Mouse (Mus musculus) myocyte (in vitro differentiated cells): ENCODE measurements around the gene Trim27. TPM values are rescaled to one million over a fixed set of nuclear protein-coding genes. Genes with fewer than 3 reads are reported as not detected.

ENCODE experiments used
- H3K27me3 ChIP-seq: one replicate; pipeline ENCODE4 v1.6.1; 2011; ENCODE audit not compliant: control insufficient read depth, insufficient read depth, insufficient read length
- H3K36me3 ChIP-seq: one replicate; pipeline ENCODE4 v1.6.1; 2011; ENCODE audit not compliant: control insufficient read depth, insufficient read depth
- H3K4me2 ChIP-seq: one replicate; pipeline ENCODE4 v1.6.1; 2011; ENCODE audit warnings: low read depth, control low read depth
- H3K4me3 ChIP-seq: one replicate; pipeline ENCODE4 v1.5.1; 2011; ENCODE audit warnings: mild to moderate bottlenecking, control low read depth, moderate library complexity
- H3K79me2 ChIP-seq: one replicate; pipeline ENCODE4 v1.6.1; 2011; ENCODE audit not compliant: control insufficient read depth, insufficient read depth
- H3ac ChIP-seq: one replicate; pipeline ENCODE4 v1.6.1; 2011; ENCODE audit not compliant: control insufficient read depth, insufficient read length
- CEBPB ChIP-seq: IDR thresholded peaks from 2 replicates; pipeline ENCODE4 v1.6.1; 2011; ENCODE audit warnings: mild to moderate bottlenecking, moderate library complexity; ENCODE audit not compliant: poor library complexity, insufficient read depth, severe bottlenecking
- E2F4 ChIP-seq: IDR thresholded peaks from one replicate; pipeline ENCODE4 v1.6.1; 2011; ENCODE audit warnings: mild to moderate bottlenecking, control low read depth, moderate library complexity; ENCODE audit not compliant: insufficient read depth
- MAX ChIP-seq: IDR thresholded peaks from one replicate; pipeline ENCODE4 v1.6.1; 2011; ENCODE audit warnings: low read depth, mild to moderate bottlenecking, control low read depth
- MYOD1 ChIP-seq, 3 experiments: IDR thresholded peaks; one replicate each; pipeline ENCODE4 v1.6.1; 2011; ENCODE audit warnings: control low read depth in 2 of 3, low read depth in 2 of 3, mild to moderate bottlenecking in 2 of 3, moderate library complexity in 1 of 3; ENCODE audit not compliant: insufficient read length in 2 of 3, control insufficient read depth in 1 of 3
- MYOG ChIP-seq, 3 experiments: IDR thresholded peaks; one replicate each; pipeline ENCODE4 v1.6.1; 2011; ENCODE audit warnings: control low read depth in 2 of 3, low read depth in 2 of 3, mild to moderate bottlenecking in 2 of 3; ENCODE audit not compliant: insufficient read length in 2 of 3, control insufficient read depth in 1 of 3, insufficient read depth in 1 of 3
- POLR2A ChIP-seq: IDR thresholded peaks from one replicate; pipeline ENCODE4 v1.6.1; 2011; ENCODE audit warnings: low read depth, mild to moderate bottlenecking, control low read depth, moderate library complexity; ENCODE audit not compliant: insufficient read length
- POLR2AphosphoS2 ChIP-seq: IDR thresholded peaks from one replicate; pipeline ENCODE4 v1.6.1; 2011; ENCODE audit warnings: low read depth, control low read depth; ENCODE audit not compliant: insufficient read length
- REST ChIP-seq: IDR thresholded peaks from one replicate; pipeline ENCODE4 v1.6.1; 2011; ENCODE audit warnings: mild to moderate bottlenecking, control low read depth, moderate library complexity; ENCODE audit not compliant: insufficient read depth, insufficient read length
- SRF ChIP-seq: IDR thresholded peaks from one replicate; pipeline ENCODE4 v1.6.1; 2011; ENCODE audit warnings: low read depth; ENCODE audit not compliant: control insufficient read depth, insufficient read length
- TCF12 ChIP-seq: IDR thresholded peaks from one replicate; pipeline ENCODE4 v1.6.1; 2011; ENCODE audit warnings: mild to moderate bottlenecking, control low read depth; ENCODE audit not compliant: poor library complexity, insufficient read depth, severe bottlenecking
- TCF3 ChIP-seq: IDR thresholded peaks from one replicate; pipeline ENCODE4 v1.6.1; 2011; ENCODE audit warnings: low read depth, control low read depth; ENCODE audit not compliant: insufficient read length
- USF1 ChIP-seq: IDR thresholded peaks from one replicate; pipeline ENCODE4 v1.6.1; 2011; ENCODE audit warnings: low read depth, mild to moderate bottlenecking, control low read depth, moderate library complexity
- polyA plus RNA-seq: library from polyadenylated mRNA; unstranded; fragments of >200 nt; fragmentation: generic; extraction: Trizol; gene quantifications from one replicate; pipeline ENCODE4 v1.2.1, GENCODE M21; 2012; ENCODE audit warnings: missing spikeins

Gene Trim27
- polyA plus RNA-seq, 1 experiment: 62.4 TPM

DNA sequence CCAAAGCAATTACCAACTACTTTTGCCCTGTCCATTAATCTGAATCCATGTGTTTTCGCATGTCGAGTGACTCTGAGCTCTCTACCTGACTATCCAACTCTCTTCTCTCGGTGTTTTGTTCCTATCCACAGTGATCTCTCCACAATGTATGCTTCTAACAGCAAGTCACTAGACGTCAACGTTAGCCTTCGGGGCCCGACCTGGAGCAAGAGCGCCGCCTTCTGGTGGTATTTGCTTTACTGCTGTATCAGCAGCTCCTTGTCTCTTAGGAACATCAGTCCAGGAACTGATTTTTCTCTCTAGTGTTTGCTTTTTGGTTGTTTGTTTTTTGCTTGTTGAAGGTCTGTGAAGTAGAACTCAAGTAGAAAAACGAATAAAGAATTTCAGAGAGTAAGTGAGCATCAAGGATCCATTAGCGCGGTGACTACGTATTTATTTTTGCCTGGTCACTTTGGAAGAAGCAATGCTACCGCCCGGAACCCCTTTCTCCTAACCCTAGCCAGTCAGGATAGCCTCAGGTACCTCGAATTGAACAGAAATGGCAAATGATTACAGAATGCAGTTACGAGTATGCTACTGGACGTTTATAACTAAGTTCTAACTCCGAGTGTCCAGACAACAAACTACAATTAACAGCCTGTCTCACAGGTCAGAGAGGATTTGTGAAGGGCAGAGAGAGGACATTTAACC lies 20.3 kb upstream of the Trim27 start:
- no peak for TF ChIP-seq POLR2A
- TF ChIP-seq CEBPB: no peak
- no peak for TF ChIP-seq MYOD1 (IDR thresholded peaks at IDR 0.05; ENCODE audit: control insufficient read depth in 1 of 3, insufficient read length in 2 of 3, low read depth in 2 of 3)
- no peak for TF ChIP-seq MYOG (IDR thresholded peaks at IDR 0.05; ENCODE audit: control insufficient read depth in 1 of 3, insufficient read depth in 1 of 3, insufficient read length in 2 of 3, low read depth in 2 of 3)
- no peak for TF ChIP-seq USF1
- no peak for TF ChIP-seq TCF3
- TF ChIP-seq SRF: no peak
- TF ChIP-seq MAX: no peak
- no peak for TF ChIP-seq REST
- TF ChIP-seq TCF12: no peak
- H3K4me2 ChIP-seq: peak overlapping the region; percentile 98
- H3K79me2 ChIP-seq: no peaks in the 10 kb centered on the region
- peak overlapping the region; percentile 40 for H3K4me3 ChIP-seq
- no peaks in the 10 kb centered on the region for H3K36me3 ChIP-seq
- no peak overlapping the region for H3ac ChIP-seq
- peaks cover 5% of the 10 kb centered on the region for H3K27me3 ChIP-seq

DNA sequence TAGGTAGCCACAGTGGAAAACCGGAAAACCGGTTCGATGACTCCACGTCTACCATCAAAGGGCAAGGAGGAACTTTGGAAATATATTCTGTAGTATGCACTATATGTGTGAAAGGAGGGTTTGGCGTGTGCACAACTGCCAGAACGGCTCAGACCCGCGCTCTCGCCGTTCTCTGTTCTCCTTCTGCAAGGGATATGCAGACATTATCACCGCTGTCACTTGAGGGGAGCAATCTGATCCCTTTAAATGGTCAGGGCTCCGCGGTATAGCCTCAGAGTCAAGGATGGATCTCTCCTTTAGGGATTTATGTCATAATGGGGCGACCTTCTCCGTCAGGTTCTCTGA lies 19.8 kb upstream of the Trim27 start:
- TF ChIP-seq CEBPB: no peak
- no peak for TF ChIP-seq POLR2AphosphoS2
- TF ChIP-seq E2F4: no peak
- no peak for TF ChIP-seq USF1
- no peak for TF ChIP-seq SRF
- TF ChIP-seq MAX: no peak
- no peak for TF ChIP-seq TCF12
- TF ChIP-seq POLR2A: no peak
- no peak for TF ChIP-seq MYOD1 (IDR thresholded peaks at IDR 0.05; ENCODE audit: control insufficient read depth in 1 of 3, insufficient read length in 2 of 3, low read depth in 2 of 3)
- TF ChIP-seq TCF3: no peak
- no peak for TF ChIP-seq MYOG (IDR thresholded peaks at IDR 0.05; ENCODE audit: control insufficient read depth in 1 of 3, insufficient read depth in 1 of 3, insufficient read length in 2 of 3, low read depth in 2 of 3)
- TF ChIP-seq REST: no peak
- no peak overlapping the region for H3ac ChIP-seq
- peak overlapping the region; percentile 40 for H3K4me3 ChIP-seq
- peak overlapping the region; percentile 98 for H3K4me2 ChIP-seq
- peaks cover 5% of the 10 kb centered on the region for H3K27me3 ChIP-seq
- no peaks in the 10 kb centered on the region for H3K79me2 ChIP-seq
- H3K36me3 ChIP-seq: no peaks in the 10 kb centered on the region

DNA sequence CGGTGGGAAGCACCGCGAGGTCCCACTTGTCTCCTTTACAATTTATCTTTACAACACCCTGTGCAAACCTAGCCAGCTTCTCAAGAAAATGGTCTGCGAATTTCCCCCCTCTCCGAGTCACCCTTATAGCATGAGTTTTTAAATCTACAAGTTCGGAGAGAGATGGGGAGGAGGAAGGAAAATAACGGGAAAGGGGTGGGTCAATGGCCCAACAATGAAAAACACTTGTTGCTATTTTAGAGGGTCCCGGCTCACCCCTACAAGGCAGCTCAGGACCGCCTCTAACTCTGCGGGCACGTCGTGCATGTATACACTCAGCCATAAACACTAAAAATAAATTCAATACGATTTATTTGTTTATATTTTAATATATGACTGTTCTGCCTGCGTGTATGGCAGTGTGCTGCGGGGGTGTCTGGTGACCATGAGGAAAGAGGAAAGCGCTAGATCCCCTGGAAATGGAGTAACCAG lies 19.2 kb upstream of the Trim27 start:
- Histone ChIP-seq H3K4me3 (peak overlapping the region; percentile 40), H3K36me3 (no peaks in the 10 kb centered on the region), H3ac (no peak overlapping the region), H3K4me2 (peak overlapping the region; percentile 98), H3K79me2 (no peaks in the 10 kb centered on the region), H3K27me3 (peaks cover 5% of the 10 kb centered on the region)
- TF ChIP-seq E2F4 (no peak), MYOD1 (IDR thresholded peaks at IDR 0.05; ENCODE audit: control insufficient read depth in 1 of 3, insufficient read length in 2 of 3, low read depth in 2 of 3) (no peak)

DNA sequence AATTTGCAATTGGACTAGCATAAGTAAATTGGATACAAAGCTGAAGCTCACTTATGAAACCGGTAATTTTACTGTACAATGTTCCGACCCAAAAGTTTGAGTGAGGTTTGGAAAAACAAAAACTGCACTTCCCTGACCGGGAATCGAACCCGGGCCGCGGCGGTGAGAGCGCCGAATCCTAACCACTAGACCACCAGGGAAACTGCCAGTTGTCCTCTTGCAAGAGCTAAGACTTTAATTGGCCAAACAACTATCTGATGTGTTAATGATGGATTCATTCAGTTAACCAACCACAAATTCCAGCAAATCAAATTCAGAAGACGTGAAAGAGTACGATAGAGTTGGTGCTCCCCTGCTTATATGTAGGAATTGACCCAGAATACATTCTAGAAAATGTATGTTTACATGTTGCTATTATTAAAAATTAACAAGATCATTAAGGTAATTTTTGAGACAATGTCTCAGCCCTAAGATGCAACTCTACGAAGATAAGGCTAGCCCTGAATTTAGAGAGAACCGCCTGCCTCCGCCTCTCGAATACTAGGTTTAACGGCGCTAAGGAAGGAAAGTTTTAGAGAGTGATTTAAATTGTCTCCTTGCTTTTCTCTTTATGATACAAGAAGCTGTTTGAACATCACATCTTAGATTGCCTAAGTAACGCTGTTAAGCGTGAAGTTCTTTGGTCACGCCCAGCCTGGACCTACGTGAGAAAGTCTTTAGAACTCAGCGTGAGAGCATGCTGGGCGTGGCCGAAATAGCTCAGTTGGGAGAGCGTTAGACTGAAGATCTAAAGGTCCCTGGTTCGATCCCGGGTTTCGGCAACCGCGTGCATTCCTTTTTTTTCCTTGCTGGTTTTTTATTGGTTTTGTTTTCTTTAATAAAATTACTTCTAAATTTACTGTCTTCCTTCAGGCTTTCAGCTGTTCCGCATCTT lies 18.3 kb upstream of the Trim27 start:
- Histone ChIP-seq H3K27me3 (peaks cover 5% of the 10 kb centered on the region), H3K4me3 (peak overlapping the region; percentile 40), H3K79me2 (no peaks in the 10 kb centered on the region), H3K4me2 (peak overlapping the region; percentile 98), H3ac (no peak overlapping the region), H3K36me3 (no peaks in the 10 kb centered on the region)
- TF ChIP-seq MYOG (IDR thresholded peaks at IDR 0.05; ENCODE audit: control insufficient read depth in 1 of 3, insufficient read depth in 1 of 3, insufficient read length in 2 of 3, low read depth in 2 of 3): no peak
- no peak for TF ChIP-seq TCF3
- no peak for TF ChIP-seq MYOD1 (IDR thresholded peaks at IDR 0.05; ENCODE audit: control insufficient read depth in 1 of 3, insufficient read length in 2 of 3, low read depth in 2 of 3)
- no peak for TF ChIP-seq MAX
- TF ChIP-seq REST: no peak
- no peak for TF ChIP-seq TCF12
- no peak for TF ChIP-seq E2F4
- TF ChIP-seq USF1: no peak
- no peak for TF ChIP-seq CEBPB
- no peak for TF ChIP-seq SRF
- no peak for TF ChIP-seq POLR2A
- TF ChIP-seq POLR2AphosphoS2: no peak
